Mouse (Mus musculus): Measurements from ENCODE around the gene Klhl25. TPM values are rescaled to one million over a fixed set of nuclear protein-coding genes. Genes with fewer than 3 reads are reported as not detected.

Gene Klhl25
- polyA plus RNA-seq, 1 experiment from 2014 or later: 8.3 TPM

DNA sequence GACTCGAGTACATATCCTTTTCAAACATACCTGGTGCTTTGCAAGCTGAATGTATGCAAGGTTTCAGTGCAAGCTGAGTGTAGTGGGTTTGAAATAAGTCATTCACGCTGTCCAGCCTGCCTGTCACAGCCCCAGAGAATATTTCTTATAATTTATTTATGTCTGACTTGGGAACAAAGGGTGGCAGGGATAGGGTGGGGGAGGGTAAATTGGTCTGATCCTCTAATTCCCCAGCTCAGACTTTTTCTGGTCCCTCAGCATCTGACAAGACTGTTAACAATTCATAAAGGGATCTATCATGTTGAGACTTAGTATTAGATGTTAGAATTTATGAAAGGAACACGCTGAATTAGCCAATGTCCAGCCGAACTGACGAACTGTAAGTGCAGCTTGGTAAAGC lies 48.9 kb downstream of the Klhl25 start:
- Histone ChIP-seq H3K4me3 (ENCODE audit: control insufficient read depth in 1 of 2, insufficient read depth in 1 of 2, low read depth in 1 of 2, low read length in 2 of 2) (no peak overlapping the region), H3K9me3 (ENCODE audit: control insufficient read depth, low read length) (no peaks in the 10 kb centered on the region), H3K27ac (replicated peaks in 1 of 2; ENCODE audit: control insufficient read depth in 1 of 2, insufficient read depth in 1 of 2, low read depth in 2 of 2, low read length in 2 of 2) (no peak overlapping the region), H3K27me3 (ENCODE audit: control insufficient read depth, insufficient read depth, low read length) (no peaks in the 10 kb centered on the region), H3K4me1 (ENCODE audit: control insufficient read depth in 2 of 2, insufficient read depth in 2 of 2, low read length in 2 of 2) (peaks cover 3 to 6% of the 10 kb centered on the region in 2 experiments; a peak in 2 of 4 replicates), H3K4me2 (ENCODE audit: low read length) (no peak overlapping the region), H3K36me3 (ENCODE audit: control insufficient read depth, insufficient read depth, low read length) (no peaks in the 10 kb centered on the region), H3K9ac (ENCODE audit: low read length) (no peak overlapping the region)
- ATAC-seq (ENCODE audit: insufficient number of reproducible peaks, insufficient read depth, low FRiP score, low read depth): no peak
- WGBS: 82% methylated on average over 5 of the region's 5 CpGs

DNA sequence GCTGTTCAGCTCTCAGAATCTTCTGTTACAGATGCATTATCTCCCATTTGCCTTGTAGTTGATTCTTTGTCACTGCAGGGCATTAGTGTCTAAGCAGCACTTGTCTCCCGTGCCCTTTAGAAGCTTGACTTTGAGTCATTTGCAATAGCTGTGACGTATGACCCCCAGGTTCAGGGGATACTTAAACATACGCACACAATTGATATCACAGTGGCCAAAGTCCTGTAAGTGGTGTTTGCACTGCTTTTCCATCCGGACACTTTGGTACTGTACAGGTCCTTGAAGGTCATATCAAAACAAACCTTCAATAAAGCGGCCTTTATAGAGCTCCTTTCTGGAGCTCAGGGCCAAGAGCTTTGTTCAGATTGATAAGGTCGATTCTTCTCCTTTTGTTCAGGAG lies 51.0 kb downstream of the Klhl25 start:
- H3K4me2 ChIP-seq (ENCODE audit: low read length): no peak overlapping the region
- no peak for ATAC-seq (ENCODE audit: insufficient number of reproducible peaks, insufficient read depth, low FRiP score, low read depth)
- 61% methylated on average over 6 of the region's 6 CpGs for WGBS
- H3K4me1 ChIP-seq (ENCODE audit: control insufficient read depth in 2 of 2, insufficient read depth in 2 of 2, low read length in 2 of 2): peaks cover 3 to 6% of the 10 kb centered on the region in 2 experiments; a peak in 2 of 4 replicates
- H3K4me3 ChIP-seq (ENCODE audit: control insufficient read depth in 1 of 2, insufficient read depth in 1 of 2, low read depth in 1 of 2, low read length in 2 of 2): no peak overlapping the region
- H3K27me3 ChIP-seq (ENCODE audit: control insufficient read depth, insufficient read depth, low read length): no peaks in the 10 kb centered on the region
- H3K36me3 ChIP-seq (ENCODE audit: control insufficient read depth, insufficient read depth, low read length): no peaks in the 10 kb centered on the region
- no peak overlapping the region for H3K27ac ChIP-seq (replicated peaks in 1 of 2; ENCODE audit: control insufficient read depth in 1 of 2, insufficient read depth in 1 of 2, low read depth in 2 of 2, low read length in 2 of 2)
- no peak overlapping the region for H3K9ac ChIP-seq (ENCODE audit: low read length)
- H3K9me3 ChIP-seq (ENCODE audit: control insufficient read depth, low read length): no peaks in the 10 kb centered on the region

DNA sequence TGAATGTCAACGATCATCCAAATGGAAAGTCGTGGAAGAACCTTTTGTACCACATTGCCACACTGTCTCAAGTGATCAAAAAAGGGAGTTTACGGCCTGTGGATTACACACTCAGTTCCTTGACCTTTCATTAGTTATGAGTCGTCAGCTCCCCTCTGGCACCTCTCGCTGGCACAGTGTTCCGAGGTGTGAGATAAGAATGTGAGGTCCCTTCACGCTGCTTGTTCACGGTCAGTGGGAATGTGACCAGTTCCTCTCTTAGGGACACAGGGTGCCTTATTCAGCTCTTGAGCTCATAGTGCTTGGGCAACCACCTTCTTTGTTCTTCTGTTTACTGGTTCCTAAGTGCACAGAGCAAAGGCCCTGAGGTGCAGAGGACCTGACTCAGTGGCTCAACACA lies 51.4 kb downstream of the Klhl25 start:
- no peaks in the 10 kb centered on the region for H3K27me3 ChIP-seq (ENCODE audit: control insufficient read depth, insufficient read depth, low read length)
- 30% methylated on average over 8 of the region's 8 CpGs for WGBS
- no peak overlapping the region for H3K4me3 ChIP-seq (ENCODE audit: control insufficient read depth in 1 of 2, insufficient read depth in 1 of 2, low read depth in 1 of 2, low read length in 2 of 2)

DNA sequence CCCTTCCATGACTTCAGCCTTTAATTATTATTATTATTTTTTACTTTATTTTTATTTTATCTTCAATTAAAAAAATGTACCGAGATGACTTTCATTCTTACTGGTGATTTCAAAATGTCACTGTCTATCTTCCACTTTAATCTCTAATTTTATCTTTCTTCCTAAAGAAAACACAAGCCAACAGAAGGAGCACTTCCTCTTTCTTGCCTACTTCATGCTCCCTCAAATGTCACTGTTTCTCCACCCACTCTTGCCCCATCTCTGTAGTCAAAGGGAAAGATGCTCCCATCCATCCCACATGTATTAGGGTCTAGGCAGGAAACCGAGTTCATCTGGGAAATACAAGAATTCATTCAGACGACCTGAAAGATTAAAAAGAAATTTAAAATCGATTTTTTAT lies 51.8 kb downstream of the Klhl25 start:
- Histone ChIP-seq H3K9ac (ENCODE audit: low read length) (no peak overlapping the region), H3K27me3 (ENCODE audit: control insufficient read depth, insufficient read depth, low read length) (no peaks in the 10 kb centered on the region), H3K27ac (replicated peaks in 1 of 2; ENCODE audit: control insufficient read depth in 1 of 2, insufficient read depth in 1 of 2, low read depth in 2 of 2, low read length in 2 of 2) (no peak overlapping the region), H3K4me1 (ENCODE audit: control insufficient read depth in 2 of 2, insufficient read depth in 2 of 2, low read length in 2 of 2) (peaks cover 5 to 6% of the 10 kb centered on the region in 2 experiments; a peak in 2 of 4 replicates), H3K36me3 (ENCODE audit: control insufficient read depth, insufficient read depth, low read length) (no peaks in the 10 kb centered on the region), H3K4me3 (ENCODE audit: control insufficient read depth in 1 of 2, insufficient read depth in 1 of 2, low read depth in 1 of 2, low read length in 2 of 2) (no peak overlapping the region), H3K9me3 (ENCODE audit: control insufficient read depth, low read length) (no peaks in the 10 kb centered on the region), H3K4me2 (ENCODE audit: low read length) (no peak overlapping the region)
- ATAC-seq (ENCODE audit: insufficient number of reproducible peaks, insufficient read depth, low FRiP score, low read depth): no peak
- WGBS: 68% methylated on average over 4 of the region's 4 CpGs

More for the DNA sequence above, 51.4 kb downstream of the Klhl25 start:
- Histone ChIP-seq H3K4me2 (ENCODE audit: low read length) (no peak overlapping the region), H3K9ac (ENCODE audit: low read length) (no peak overlapping the region), H3K4me1 (ENCODE audit: control insufficient read depth in 2 of 2, insufficient read depth in 2 of 2, low read length in 2 of 2) (peaks cover 3 to 6% of the 10 kb centered on the region in 2 experiments; a peak in 2 of 4 replicates), H3K27ac (replicated peaks in 1 of 2; ENCODE audit: control insufficient read depth in 1 of 2, insufficient read depth in 1 of 2, low read depth in 2 of 2, low read length in 2 of 2) (no peak overlapping the region), H3K36me3 (ENCODE audit: control insufficient read depth, insufficient read depth, low read length) (no peaks in the 10 kb centered on the region), H3K9me3 (ENCODE audit: control insufficient read depth, low read length) (no peaks in the 10 kb centered on the region)
- no peak for ATAC-seq (ENCODE audit: insufficient number of reproducible peaks, insufficient read depth, low FRiP score, low read depth)

DNA sequence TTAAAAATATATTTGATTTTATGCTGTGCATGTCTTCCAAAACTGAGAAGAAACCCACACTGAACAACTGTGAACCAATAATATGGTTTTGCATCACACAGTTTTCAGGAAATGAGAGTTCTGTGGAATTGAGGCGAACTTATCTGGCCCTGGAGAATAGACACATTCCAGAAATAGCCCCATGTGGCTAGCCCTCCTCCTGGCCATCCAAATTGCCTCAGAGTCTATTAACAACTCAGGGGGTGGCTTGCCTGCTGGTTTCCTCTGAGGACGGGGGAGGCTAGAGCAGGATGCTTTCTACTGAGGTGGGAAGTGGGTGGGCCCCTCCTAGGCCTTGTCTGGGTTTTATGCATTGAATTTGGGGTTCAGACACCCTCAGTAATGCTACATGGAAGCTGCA lies 57.0 kb downstream of the Klhl25 start:
- no peaks in the 10 kb centered on the region for H3K36me3 ChIP-seq (ENCODE audit: control insufficient read depth, insufficient read depth, low read length)
- H3K4me3 ChIP-seq (ENCODE audit: control insufficient read depth in 1 of 2, insufficient read depth in 1 of 2, low read depth in 1 of 2, low read length in 2 of 2): no peak overlapping the region
- H3K4me2 ChIP-seq (ENCODE audit: low read length): no peak overlapping the region
- no peak for ATAC-seq (ENCODE audit: insufficient number of reproducible peaks, insufficient read depth, low FRiP score, low read depth)
- H3K4me1 ChIP-seq (ENCODE audit: control insufficient read depth in 2 of 2, insufficient read depth in 2 of 2, low read length in 2 of 2): peaks cover 4 to 5% of the 10 kb centered on the region in 2 experiments; a peak in 1 of 4 replicates
- no peak overlapping the region for H3K9ac ChIP-seq (ENCODE audit: low read length)
- H3K9me3 ChIP-seq (ENCODE audit: control insufficient read depth, low read length): no peaks in the 10 kb centered on the region
- H3K27me3 ChIP-seq (ENCODE audit: control insufficient read depth, insufficient read depth, low read length): no peaks in the 10 kb centered on the region
- H3K27ac ChIP-seq (replicated peaks in 1 of 2; ENCODE audit: control insufficient read depth in 1 of 2, insufficient read depth in 1 of 2, low read depth in 2 of 2, low read length in 2 of 2): no peak overlapping the region
- 12% methylated on average over 2 of the region's 2 CpGs for WGBS

DNA sequence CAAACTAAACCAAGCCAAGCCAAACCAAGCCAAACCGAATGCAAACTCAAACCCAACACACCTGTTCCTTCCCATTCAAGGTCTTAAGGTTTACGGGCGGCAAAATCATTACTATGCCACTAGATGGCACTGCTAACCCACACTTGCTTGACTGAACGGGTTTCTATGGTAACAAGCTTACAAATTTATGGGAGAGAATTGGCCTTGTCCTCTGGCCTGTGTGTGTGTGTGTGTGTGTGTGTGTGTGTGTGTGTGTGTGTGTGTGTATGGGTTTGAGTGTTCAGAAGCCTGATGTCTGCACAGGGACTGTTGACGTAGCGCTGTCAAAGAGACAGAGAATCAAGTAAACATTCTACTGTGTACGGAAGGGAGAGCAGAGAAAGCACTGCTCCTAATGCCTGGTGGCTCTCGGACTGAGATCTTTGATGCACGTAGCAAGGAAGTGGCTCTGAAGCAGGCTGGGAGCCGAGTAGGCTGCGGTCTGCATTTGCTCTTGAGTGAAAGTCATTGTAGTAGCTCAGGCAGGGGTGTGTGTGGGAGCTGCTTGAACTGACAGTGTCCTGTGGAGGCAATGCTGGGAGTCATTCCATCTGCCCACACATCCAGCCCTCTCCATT lies 62.0 kb downstream of the Klhl25 start:
- Histone ChIP-seq H3K36me3 (ENCODE audit: control insufficient read depth, insufficient read depth, low read length) (no peaks in the 10 kb centered on the region), H3K27ac (replicated peaks in 1 of 2; ENCODE audit: control insufficient read depth in 1 of 2, insufficient read depth in 1 of 2, low read depth in 2 of 2, low read length in 2 of 2) (no peak overlapping the region), H3K9ac (ENCODE audit: low read length) (peak overlapping the region; percentile 58; the same call in 1 of the 2 replicates), H3K4me2 (ENCODE audit: low read length) (peak overlapping the region; percentile 67), H3K9me3 (ENCODE audit: control insufficient read depth, low read length) (no peaks in the 10 kb centered on the region), H3K27me3 (ENCODE audit: control insufficient read depth, insufficient read depth, low read length) (no peaks in the 10 kb centered on the region), H3K4me1 (ENCODE audit: control insufficient read depth in 2 of 2, insufficient read depth in 2 of 2, low read length in 2 of 2) (peaks cover 2 to 4% of the 10 kb centered on the region in 2 experiments; a peak in 1 of 4 replicates), H3K4me3 (ENCODE audit: control insufficient read depth in 1 of 2, insufficient read depth in 1 of 2, low read depth in 1 of 2, low read length in 2 of 2) (peak overlapping the region; percentile 30 to 34)
- ATAC-seq (ENCODE audit: insufficient number of reproducible peaks, insufficient read depth, low FRiP score, low read depth): peak; percentile 41
- 8% methylated on average over 11 of the region's 11 CpGs for WGBS

DNA sequence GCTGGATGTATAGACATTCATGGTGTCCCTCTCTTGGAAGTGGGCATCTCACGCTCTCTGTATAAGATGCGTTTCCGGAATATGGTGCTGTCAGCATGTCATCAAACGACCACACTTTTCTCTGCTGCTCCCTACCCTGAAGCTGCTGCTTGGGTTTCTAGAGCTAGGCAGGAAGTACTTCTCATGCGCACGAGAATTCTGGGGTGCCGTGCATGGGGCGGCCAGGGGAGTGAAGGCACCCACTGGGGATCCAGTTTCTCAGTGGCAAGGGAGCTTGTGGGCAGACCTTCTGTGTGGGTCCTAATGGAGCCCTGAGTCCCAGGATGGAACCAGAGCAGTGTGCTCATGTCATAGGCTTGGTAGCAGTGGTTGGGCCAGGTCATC lies 62.5 kb downstream of the Klhl25 start:
- no peaks in the 10 kb centered on the region for H3K9me3 ChIP-seq (ENCODE audit: control insufficient read depth, low read length)
- H3K27me3 ChIP-seq (ENCODE audit: control insufficient read depth, insufficient read depth, low read length): no peaks in the 10 kb centered on the region
- H3K4me1 ChIP-seq (ENCODE audit: control insufficient read depth in 2 of 2, insufficient read depth in 2 of 2, low read length in 2 of 2): no peaks in the 10 kb centered on the region
- H3K4me3 ChIP-seq (ENCODE audit: control insufficient read depth in 1 of 2, insufficient read depth in 1 of 2, low read depth in 1 of 2, low read length in 2 of 2): no peak overlapping the region
- ATAC-seq (ENCODE audit: insufficient number of reproducible peaks, insufficient read depth, low FRiP score, low read depth): no peak
- H3K9ac ChIP-seq (ENCODE audit: low read length): no peak overlapping the region
- H3K4me2 ChIP-seq (ENCODE audit: low read length): peak overlapping the region; percentile 67
- 71% methylated on average over 8 of the region's 8 CpGs for WGBS
- no peaks in the 10 kb centered on the region for H3K36me3 ChIP-seq (ENCODE audit: control insufficient read depth, insufficient read depth, low read length)
- H3K27ac ChIP-seq (replicated peaks in 1 of 2; ENCODE audit: control insufficient read depth in 1 of 2, insufficient read depth in 1 of 2, low read depth in 2 of 2, low read length in 2 of 2): no peak overlapping the region

DNA sequence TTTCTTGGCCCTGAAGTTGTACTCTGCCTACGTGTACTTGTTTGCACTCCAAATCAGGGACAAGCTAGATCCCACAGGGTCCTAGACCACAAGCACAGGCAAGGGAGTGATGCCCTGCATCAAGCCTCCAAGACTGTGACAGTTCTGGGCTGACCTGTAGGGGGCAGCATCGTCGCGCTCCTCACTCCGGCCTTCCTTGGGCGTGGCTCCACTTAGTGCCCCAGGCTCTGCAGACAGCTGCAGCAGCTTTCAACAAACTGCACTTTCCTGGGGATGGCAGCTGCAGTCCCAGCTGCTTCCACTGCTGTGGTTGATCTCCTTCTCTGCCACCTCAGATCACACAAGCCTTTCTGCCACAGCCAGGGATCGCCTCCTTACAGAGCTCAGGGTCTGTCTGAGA lies 65.8 kb downstream of the Klhl25 start:
- Histone ChIP-seq H3K9me3 (ENCODE audit: control insufficient read depth, low read length) (no peaks in the 10 kb centered on the region), H3K4me2 (ENCODE audit: low read length) (no peak overlapping the region), H3K4me3 (ENCODE audit: control insufficient read depth in 1 of 2, insufficient read depth in 1 of 2, low read depth in 1 of 2, low read length in 2 of 2) (no peak overlapping the region), H3K9ac (ENCODE audit: low read length) (no peak overlapping the region), H3K36me3 (ENCODE audit: control insufficient read depth, insufficient read depth, low read length) (no peaks in the 10 kb centered on the region), H3K27me3 (ENCODE audit: control insufficient read depth, insufficient read depth, low read length) (no peaks in the 10 kb centered on the region), H3K4me1 (ENCODE audit: control insufficient read depth in 2 of 2, insufficient read depth in 2 of 2, low read length in 2 of 2) (no peaks in the 10 kb centered on the region), H3K27ac (replicated peaks in 1 of 2; ENCODE audit: control insufficient read depth in 1 of 2, insufficient read depth in 1 of 2, low read depth in 2 of 2, low read length in 2 of 2) (no peak overlapping the region)
- WGBS: 2% methylated on average over 7 of the region's 7 CpGs
- ATAC-seq (ENCODE audit: insufficient number of reproducible peaks, insufficient read depth, low FRiP score, low read depth): no peak

All from heart, embryonic 14.5 days (tissue).